Mouse (Mus musculus) mammary gland, adult 2 months (tissue): ENCODE data around the gene Ms4a4a. TPM values are rescaled to one million over a fixed set of nuclear protein-coding genes. Genes with fewer than 3 reads are reported as not detected.

Experiments
- polyA plus RNA-seq: library from polyadenylated mRNA; depleted of rRNA; stranded (reverse); fragments of >200 nt; gene quantifications from 2 replicates; pipeline ENCODE4 v1.2.3, GENCODE M21; 2012; ENCODE audit warnings: low replicate concordance; rRNA removed

The Ms4a4a gene
- 0.97 and 2.4 TPM in 2 replicates for polyA plus RNA-seq

DNA sequence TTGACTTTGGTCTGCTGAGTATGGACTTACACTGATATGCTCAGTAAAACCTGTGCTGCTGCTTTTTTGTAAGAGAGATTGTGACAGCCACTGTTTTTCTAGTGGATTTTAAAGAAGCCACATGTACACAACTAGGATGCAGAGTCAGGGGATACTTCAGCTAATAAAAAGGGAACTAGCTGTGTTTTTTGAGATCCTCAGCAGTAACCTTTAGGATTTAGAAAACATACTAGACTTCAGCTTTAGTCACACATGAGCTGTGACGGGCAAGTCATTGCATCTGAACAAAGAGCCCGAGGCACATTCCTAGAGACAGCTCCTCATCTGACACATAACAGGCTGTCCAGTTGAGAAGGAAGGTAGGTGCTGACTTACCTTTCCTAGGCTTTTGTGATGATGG, at the start of gene Ms4a4a:
Gene Ms4a4a (plus strand): TSS at position 251 of the 400 bp plus-strand sequence.

DNA sequence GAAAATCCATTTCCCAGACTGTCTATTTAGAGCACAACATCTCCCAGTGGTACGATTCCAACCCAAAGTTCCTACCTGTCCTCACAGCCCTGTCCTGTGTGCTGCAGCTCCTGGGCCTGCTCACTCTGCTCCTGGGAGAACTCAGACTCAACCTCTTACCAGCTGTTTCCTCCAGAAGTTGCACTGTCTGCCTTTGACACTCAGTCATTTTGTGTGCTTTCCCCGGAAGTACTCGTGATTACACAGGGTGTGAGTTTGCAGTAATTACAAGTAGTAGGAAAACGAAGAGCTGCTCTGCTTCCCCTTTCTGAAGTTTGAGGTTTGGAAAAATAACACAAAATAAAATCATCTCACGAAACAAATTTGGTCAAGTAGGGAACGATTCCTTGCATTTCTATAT, 39.4 kb upstream of the Ms4a4a start, which contains the start of gene Ms4a7:
Gene Ms4a7 (minus strand): TSS at position 215 of the 400 bp plus-strand sequence.

DNA sequence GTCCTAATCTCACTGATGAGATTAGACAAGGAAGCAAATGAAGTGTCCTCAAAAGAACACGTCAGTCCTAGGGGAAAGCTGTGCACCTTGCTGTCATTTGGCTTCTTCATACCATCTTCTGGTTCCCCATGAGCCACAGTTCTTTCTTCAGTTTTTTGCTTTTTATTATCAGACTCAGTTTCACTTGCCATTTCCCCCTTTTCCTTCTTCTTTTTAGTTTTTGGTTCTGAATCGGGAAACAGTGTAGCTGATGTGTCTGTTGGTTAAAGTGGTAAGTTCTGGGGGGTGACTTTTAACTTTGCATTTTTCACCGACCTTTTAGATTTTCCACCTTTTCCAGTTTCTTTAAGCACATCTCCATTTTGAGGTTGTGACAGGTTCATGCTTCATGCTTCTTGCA, 29.2 kb downstream of the Ms4a4a start, which contains the start of gene Ms4a4c:
Gene Ms4a4c (plus strand): TSS at position 244 of the 400 bp plus-strand sequence.

Other genes starting within 250 kb of the Ms4a4a start
- gene 1700017D01Rik, start 244.6 kb upstream of the Ms4a4a start, polyA plus RNA-seq, result not detected in 2 replicates
- not detected in 2 replicates for gene 1700025F22Rik, start 210.2 kb upstream of the Ms4a4a start, polyA plus RNA-seq
- gene Ms4a13, start 178.8 kb upstream of the Ms4a4a start, polyA plus RNA-seq, result not detected in 2 replicates
- gene Ms4a12, start 143.1 kb upstream of the Ms4a4a start, polyA plus RNA-seq, result not detected in 2 replicates
- 7.6 and 12.1 TPM in 2 replicates for gene Ms4a1, start 109.3 kb upstream of the Ms4a4a start, polyA plus RNA-seq
- gene Ms4a5, start 91.7 kb upstream of the Ms4a4a start, polyA plus RNA-seq, result not detected in 2 replicates
- gene Ms4a14, start 61.1 kb upstream of the Ms4a4a start, polyA plus RNA-seq, result 0.35 and 1.4 TPM in 2 replicates
- 2.6 and 8.1 TPM in 2 replicates for gene Ms4a7, start 39.4 kb upstream of the Ms4a4a start, polyA plus RNA-seq
- gene Ms4a4c, start 29.2 kb downstream of the Ms4a4a start, polyA plus RNA-seq, result 4.0 and 6.8 TPM in 2 replicates
- 46.1 and 93.0 TPM in 2 replicates for gene Ms4a4b, start 68.0 kb downstream of the Ms4a4a start, polyA plus RNA-seq
- 6.0 and 14.4 TPM in 2 replicates for gene Ms4a6c, start 93.8 kb downstream of the Ms4a4a start, polyA plus RNA-seq
- 13.1 and 23.7 TPM in 2 replicates for gene Gm8369, start 110.4 kb downstream of the Ms4a4a start, polyA plus RNA-seq
- 22.9 and 41.2 TPM in 2 replicates for gene Ms4a6b, start 141.0 kb downstream of the Ms4a4a start, polyA plus RNA-seq
- gene Ms4a4d, start 161.3 kb downstream of the Ms4a4a start, polyA plus RNA-seq, result 23.9 and 37.1 TPM in 2 replicates
- gene Ms4a6d, start 229.3 kb downstream of the Ms4a4a start, polyA plus RNA-seq, result 5.1 and 17.1 TPM in 2 replicates
- gene Ms4a2, start 248.2 kb downstream of the Ms4a4a start, polyA plus RNA-seq, result 0.13 and 0.46 TPM in 2 replicates